Mouse (Mus musculus) heart, adult 18-20 months (tissue): ENCODE measurements around the gene Suco. TPM values are rescaled to one million over a fixed set of nuclear protein-coding genes. Genes with fewer than 3 reads are reported as not detected.

Experiments
- DNase-seq, 2 experiments: peaks; one replicate each; pipeline ENCODE4 v3.0.0; 2021 to 2022; ENCODE audit warnings: mixed read lengths in 1 of 2
- total RNA-seq, 2 experiments: library from RNA; stranded (reverse); gene quantifications; 2 replicates each; pipeline ENCODE4 v1.2.3; 2021

The Suco gene
- total RNA-seq, 2 experiments from 2014 or later: 14.1 to 14.8 TPM

DNA sequence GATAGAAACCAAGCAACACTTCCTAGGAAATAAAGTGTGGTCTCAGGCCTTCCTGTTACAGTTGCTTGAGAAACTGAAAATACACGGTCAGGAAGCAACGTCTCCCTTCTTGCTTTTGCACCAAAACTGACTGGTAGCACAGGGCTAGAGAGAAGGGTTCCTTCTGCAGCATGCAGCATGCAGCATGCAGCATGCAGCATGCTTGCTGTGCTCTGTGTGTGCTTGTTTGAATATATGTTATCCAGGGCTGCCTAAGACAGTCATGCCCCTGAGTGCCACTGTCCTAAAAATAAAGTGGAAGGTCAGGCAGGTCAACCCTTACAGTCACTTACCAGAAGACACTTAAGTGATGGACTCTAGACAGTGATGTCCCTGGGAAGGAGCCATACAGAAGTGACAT is 17.6 kb upstream of the Suco start:
- DNase-seq: no peak

DNA sequence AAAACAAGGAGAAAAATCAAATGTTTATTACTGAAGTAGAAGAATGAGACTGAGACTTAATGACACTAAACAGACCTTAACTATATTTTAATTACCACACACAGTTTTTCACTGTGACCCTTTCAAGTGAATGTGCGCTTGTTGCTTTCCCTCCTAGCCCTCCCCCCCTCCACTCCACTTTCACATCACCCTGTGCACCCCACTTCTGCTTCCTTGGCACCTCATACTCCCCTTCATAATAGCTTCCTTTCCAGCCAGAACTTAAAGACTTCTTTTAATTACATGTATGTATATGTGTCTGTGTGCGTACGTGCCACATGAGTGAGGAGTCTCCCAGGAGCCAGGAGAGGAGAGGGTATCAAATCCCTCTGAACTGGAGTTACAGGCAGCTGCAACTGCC is 12.3 kb upstream of the Suco start:
- DNase-seq: no peak

DNA sequence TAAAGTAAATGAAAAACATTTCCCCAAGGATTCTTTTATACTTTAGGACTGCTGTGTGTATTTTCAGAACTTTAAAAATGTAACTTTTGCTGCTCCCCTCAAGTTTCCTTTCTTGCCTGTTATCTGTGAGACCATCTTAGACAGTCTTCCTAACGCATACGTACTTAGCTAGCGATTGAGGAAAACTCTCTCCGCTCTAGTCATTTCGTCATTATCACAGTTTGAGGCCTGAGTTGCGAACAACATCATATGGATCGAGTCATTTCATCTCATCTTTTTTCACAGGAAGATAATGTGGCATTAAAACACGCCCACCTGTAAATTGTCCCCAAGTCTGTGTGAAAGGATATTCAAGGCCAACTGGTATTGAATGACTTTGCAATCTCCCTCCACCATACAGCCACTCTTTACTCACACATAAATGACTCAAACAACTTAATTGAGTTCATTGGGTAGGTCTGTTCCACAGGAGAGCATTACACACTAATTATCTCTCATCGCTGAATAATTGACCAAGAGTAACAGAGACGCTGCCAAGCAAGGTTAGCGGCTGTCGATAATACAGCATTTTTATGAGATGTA is 11.3 kb upstream of the Suco start:
- no peak for DNase-seq

DNA sequence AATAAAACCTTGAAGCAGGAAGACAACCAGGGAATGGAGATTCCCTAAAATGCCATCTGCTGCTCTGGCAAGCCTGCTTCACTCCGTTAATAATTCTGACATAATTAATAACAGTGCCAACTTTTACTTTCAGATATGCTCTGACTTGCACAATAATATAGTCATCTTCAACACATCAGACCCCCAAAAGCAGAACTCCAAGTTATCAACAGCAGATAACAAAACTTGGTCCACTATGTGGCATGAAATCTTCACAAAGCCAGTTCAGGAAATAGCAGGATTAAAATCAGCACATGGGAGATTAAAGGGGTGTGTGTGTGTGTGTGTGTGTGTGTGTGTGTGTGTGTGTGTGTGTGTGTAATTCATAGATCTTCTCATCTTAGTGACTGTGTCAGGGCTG is 9.3 kb upstream of the Suco start:
- DNase-seq: no peak

DNA sequence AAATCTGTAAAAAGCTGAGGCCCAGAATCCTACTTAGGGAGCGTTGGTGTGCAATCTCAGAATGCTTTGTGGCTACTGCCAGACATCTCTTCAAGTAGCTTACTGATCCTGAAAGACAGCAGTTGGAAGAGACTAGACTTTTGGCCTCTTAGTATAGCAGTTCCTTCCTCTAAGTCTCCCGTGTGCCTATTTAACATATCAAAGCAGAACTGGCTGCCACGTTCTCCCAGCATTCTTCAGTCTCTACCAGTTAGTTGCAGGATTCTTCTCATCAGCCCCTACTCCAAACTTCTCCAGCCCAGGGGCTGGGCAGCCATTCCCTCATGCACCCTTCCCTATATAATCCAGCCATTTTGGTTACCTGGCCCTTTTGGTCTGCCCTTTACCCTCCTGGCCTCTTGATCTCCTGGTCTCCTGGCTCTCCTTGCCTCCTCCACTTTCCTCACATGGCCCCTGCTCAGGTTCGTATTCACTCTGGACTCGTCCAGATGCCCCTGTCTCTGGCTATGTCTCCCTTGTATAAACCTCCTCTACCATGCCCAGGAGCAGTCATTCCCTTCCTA is 1.2 kb upstream of the Suco start:
- peak in 1 of 2 experiments; percentile 2 for DNase-seq

DNA sequence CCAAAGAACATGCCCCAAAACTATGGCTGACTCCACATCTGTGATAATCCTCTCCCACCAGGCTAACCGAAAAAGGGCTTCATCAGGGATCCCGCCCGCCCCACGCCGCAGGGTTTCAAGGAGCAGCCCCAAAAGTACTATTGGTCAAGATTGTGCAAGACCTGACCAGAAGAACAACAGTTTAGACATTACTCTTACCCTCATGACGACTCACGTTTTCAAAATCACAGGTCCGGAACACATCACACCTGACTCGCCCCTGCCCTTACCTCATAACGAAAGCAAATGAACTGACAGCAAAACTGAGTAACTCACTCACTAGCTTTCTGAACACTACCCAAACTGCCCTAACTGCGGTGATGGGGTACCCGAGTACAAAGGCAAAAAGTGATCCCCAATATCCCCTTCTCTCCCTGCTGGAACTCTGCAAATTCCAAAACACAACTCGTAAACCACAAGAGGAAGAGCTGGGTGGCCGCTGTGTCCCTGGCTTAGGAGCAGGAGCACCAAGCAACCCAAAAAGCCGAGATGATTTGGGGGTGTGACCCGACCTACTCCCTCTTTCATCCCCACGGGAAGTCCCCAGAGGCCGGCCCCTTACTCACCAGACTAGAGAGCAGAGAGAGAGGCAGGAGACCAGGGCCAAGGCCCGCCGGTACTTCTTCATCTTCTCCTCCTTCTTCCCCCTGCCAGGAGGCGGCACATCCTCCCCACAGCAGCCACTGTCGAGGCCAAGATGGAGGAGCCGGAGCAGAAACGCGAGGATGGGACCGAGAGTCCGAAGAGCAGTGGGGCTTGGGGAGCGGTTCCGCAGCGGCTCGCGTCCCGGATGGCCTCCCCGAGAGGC is 553 bp downstream of the Suco start:
- no peak for DNase-seq

DNA sequence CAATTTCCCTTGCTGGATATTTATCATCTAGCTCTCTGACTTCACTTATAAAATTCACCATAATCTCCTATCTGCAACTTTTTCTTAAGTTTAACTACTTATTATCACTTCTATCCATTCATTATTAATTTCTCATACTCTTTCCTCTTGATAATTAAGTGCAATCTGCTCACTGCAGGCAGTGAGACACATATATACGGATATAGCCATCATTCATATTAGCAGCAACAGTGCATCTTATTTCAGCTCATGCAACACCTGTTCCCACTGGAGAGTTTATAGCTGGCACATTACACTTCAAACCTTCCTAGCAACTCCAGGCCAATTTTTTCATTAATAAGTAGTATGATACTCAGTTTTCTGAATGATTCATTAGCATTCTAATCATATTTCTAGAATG is 7.1 kb downstream of the Suco start:
- DNase-seq: no peak

DNA sequence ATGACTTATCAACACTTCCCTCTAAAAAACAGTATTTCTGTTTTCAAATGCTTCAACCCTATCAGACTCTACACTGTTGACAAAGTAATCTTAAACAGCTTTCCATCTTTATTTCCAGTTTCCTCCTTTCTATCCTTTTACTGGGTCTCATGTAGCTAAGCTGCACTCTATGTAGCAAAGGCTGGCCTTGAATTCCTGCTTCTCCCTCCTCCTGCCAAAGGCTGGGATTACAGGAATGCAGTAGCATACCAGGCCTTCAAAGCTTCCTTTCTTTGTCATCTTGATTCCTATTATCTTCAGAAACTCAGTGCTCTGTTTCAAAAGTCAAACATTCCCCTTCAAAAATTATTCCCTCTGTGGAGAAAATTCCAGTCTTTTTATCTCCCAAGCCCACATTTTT is 8.1 kb downstream of the Suco start:
- DNase-seq: no peak

DNA sequence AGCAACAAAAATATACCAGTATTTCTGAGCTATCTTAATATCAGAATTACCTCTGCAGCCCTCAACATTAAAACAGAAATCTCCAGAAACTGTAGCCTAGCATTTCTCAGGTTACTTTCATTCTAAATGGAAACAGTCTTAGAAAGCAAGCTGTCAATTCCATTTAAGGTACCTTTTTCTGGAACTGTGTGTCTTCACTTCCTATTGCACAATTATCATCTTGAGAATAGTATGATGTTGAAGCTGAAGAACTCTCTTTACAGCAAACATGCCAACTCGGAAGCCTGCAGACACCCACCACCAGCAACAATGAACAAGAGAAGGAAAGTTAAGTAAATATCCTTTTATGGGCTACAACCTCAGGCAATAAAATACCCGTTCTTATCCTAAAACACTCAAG is 12.7 kb downstream of the Suco start:
- DNase-seq: no peak

DNA sequence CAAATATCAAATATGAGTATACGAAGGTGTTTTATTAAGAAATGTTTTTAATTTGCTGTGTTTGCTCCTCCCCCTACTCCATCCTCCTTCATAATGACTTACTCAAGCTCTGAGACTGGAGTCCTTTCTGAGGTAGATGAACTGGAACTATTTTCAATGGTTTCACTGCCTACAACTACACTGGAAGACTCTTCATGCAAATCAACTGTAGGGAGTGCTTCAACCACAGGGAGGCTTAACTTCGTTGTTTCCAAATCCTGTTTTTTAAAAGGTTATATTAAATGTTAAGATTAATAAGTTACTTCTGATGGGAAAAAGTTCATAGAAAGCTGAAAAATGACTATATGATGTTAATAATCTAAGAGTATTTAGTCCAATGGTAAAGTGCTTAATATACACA is 17.2 kb downstream of the Suco start:
- no peak for DNase-seq

DNA sequence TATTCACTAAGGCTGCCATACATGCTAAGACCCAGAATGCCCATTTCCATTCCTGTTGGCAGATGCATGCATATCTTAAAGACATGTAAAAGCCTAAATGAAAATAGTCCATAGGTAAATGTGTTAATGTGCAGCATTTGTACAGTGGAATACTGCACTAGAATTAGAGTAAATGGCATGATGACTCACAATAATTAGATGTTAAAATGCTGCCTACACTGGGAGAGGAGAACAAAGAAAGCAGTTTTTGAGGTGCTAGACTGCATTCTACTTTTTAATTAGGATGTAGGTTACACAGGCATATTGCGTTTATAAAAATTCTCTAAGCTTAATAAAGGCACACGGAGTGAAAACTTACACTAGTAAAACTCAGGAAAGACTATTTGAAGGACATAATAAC is 49.8 kb downstream of the Suco start:
- DNase-seq: no peak

DNA sequence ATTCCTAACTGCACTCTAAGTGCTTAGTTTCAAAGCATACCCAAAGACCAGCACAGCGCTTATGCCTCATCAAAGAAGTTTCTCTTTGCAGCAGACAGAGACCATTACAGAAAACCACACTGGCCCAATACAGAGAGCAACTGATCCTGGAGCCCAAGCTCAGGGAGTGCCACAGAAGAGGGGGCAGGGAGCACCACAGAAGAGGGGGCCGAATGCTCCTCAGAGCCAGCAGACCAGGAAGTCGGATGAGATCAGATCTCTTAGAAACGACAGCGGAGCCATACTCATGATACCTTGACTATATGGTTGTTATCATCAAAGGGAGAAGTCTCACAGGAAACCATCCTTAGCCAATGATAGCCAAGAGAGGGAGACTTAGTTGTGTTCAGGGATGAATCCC is 67.1 kb downstream of the Suco start:
- DNase-seq: peak; percentile 2 to 6

DNA sequence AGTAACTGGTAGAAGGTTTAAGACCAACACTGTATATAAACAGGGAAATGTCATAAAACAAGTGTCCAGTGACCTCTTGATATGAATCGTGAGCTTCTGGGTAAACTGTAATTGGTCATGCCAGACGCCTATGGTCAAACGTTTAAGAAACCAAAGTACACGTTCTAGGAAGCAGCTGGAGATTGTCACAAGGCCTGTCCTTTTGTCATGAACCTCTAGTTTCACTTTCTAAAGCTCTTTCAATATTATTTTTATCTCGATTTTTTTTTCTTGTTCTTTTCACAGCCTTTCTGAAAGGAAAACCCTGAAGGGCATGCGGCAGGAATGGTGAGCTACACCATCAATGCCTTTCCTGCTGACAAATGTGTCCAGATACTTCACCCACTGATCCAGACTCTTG is 67.5 kb downstream of the Suco start:
- peak; percentile 6 to 11 for DNase-seq

DNA sequence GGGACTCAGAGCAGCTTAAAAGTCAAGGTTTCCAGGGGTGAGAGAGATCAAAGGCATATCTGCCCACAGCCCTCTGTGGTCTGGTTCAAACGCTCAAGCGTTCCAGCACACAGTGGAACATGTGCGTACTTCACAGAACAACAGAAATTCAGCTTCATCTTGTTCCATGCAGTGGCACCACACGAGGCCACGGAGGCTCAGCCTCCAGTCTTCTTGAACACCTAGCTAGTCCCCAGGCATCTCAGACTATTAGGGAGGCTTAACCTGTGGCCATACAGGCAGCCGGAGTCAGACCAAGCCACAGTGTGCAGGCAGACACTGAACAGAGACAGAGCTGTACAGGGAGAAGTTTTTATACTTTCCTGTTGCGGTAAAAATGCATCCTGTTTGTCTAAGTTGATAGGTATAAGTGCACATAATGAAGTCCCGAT is 71.9 kb downstream of the Suco start:
- DNase-seq: no peak

DNA sequence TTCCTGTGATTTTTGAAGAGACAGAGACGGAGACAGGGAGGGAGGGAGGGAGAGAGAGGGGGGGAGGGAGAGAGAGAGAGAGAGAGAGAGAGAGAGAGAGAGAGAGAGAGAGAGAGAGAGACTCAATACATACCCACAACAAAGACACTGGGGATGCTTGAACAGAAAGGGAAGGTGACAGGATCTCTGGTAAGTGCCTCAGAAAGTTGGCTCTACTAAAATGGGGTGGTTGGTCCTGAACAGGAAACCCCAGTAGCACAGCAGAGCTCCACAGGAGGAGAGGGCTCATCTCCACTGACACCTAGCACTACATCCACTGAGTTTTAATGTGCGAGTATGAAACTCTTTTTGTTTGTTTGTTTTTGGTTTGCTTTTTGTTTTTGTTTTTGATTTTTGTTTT is 75.2 kb downstream of the Suco start:
- DNase-seq: no peak

DNA sequence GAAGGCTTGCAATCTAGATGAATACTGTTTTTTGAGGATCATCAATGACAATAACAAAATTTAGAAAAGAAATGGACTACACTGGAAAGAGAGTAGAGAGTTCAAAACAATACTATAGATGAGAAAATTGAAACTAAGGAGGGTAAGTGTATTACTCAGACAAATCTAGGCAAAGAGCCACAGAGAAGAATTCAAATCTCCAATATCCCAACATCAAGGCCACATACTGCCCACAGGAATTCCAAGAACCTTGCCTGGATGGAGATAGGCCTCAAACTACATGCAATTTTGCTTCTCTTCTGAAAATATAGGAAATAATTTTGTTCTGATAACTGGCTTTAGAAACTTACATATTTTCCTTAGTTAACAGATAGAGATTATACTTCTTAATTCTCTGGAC is 76.2 kb downstream of the Suco start:
- no peak for DNase-seq

DNA sequence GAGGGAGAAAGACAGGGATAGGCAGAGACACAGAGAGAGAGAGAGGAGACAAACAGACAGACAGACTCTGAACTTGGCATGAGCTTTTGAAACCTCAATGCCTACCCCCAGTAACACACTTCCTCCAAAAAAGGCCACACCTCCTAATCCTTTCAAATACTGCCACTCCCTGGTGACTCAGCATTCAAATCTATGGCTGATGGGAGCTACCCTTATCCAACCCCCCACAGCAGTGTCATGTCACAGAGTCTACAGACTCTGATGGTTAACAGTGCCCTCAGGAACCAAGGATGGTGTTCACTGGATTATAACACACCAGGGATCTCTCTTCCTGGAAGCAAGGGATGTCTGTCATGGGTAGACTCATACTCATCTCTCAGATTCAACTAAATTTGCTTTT is 76.7 kb downstream of the Suco start:
- no peak for DNase-seq

DNA sequence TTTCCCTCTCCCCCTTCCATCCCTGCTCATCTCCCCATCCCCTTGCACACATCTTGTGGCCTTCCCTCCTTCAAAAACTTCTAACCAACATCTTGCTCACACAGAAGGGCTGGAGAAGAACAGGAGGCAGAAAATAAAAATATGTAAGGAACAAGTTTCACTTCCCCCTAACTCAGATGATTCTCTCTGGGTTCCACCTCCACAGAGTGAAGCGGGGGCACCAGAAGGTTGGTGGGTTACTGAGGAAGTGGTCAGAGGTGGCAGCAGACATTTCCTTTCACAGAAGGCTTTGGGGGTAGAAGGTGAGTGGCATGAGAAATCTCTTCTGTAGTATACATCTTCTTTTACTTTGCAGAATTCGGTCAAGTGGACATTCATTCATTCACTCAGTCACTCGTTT is 77.6 kb downstream of the Suco start:
- DNase-seq: no peak

DNA sequence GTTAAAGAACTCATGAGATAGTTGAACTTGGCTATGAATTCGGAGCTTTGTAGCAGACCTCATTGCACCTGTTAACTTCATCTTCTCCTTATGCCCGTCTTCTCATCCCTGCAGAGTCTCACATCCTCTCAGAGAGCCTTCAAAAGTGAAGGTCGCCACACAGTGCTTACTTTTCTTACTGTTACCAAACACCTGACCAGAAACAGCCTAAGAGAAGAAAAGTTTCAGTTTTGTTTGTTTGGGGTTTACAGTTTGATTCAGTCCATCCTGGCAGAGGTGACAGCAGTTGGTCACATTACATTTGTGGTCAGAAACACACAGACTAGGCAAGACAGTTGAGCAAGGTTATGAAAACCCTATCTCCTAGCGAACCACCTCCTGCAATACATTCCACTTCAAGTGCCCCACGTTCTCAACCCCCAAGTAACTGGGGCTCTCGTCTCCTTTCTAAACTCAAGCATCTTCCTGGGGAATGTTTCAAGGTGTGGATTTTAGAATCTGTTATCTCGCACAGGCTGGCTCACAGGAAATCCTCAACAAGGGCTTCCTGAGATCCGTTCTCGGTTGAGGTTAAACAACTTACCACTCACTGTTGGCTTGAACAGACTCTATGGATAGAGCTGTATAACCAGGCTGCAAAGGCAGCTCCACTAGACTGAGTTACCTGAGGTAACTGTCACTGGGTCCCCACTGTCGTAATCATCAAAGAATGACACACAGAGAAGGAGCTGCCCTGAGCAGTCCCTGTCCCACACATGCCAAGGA is 81.9 kb downstream of the Suco start:
- DNase-seq: no peak

DNA sequence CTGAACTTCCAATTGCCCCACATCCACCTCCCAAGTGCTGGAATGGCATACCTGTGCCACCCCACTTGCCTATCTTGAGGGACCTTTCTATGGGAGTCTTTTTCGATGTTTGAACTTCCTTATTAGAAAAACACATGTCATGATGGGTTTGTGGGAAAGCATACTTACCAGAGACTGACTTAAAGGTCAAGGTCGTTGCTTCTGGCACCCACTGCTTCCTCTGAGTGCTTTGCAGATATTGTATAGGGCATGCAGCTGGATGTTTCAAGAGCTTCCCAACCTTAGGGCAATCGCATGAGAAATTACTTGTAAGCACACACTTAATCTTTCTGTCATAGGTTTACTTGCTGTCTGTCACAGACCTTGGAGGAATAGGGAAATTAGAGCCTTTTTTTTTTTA is 83.2 kb downstream of the Suco start:
- DNase-seq: no peak

DNA sequence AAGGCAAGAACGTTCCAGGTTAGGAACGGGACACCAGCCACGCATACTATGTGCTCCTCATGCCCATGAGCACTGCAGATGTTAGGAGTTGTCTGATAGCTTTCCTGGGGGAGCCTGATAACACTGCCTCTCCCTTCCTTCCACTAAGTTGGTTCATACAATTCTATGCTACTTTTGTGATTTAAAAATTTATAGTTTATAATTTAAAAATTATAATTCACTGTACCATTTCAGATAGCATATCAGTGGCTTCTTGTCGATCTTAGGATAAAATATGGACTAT is 83.9 kb downstream of the Suco start:
- DNase-seq: no peak

DNA sequence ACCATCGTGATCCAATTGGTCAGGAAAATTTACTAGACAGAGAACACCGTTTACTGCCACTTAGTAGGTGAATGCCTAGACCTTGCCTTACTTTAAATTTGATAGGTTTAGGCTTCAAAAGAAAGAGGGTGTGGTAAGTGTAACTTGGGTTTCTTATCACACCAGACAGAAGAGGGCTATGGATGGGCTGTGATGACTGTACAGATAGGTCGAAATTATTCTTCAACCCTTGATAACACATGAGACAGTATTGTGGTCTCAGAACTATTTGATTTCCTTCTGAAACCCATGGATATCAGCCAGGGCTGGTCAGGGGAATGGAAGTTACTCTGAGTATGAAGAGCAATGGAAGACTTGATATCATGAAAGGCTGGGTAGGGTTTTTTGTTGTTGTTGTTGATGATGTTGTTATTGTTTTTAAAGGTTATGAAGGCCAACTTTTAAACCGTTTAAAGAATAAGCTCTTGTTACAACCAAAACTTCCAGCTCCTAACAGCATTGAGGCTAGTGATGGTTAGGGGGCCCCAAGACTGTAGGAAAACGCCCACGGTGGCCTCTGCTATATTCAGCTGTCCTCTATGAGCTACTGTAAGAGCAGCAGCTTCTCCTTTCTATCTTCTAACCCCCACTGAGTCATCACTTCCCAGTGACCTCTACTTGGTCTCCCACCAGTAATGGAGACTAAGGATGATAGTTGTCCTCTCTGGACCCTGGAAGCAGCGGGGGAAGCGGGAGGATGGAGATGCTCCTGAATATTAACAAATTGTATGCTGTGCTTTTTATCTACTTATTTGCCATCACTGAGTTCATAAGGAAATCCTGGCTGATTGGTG is 84.4 kb downstream of the Suco start:
- DNase-seq: no peak
